Mouse (Mus musculus) olfactory bulb, adult 2 months (tissue): ENCODE data around the gene Zbtb44. TPM values are rescaled to one million over a fixed set of nuclear protein-coding genes. Genes with fewer than 3 reads are reported as not detected.

ENCODE experiments used
- H3K27ac ChIP-seq: fragments of 200-500 bp; 2 replicates; pipeline ENCODE4 v1.5.1; 2012; ENCODE audit warnings: low read depth, low read length; ENCODE audit not compliant: insufficient read depth
- H3K4me1 ChIP-seq: fragments of 200-500 bp; 2 replicates; pipeline ENCODE4 v1.6.1; 2012; ENCODE audit warnings: low read length; ENCODE audit not compliant: control insufficient read depth, insufficient read depth
- H3K4me3 ChIP-seq: fragments of 200-500 bp; 2 replicates; pipeline ENCODE4 v1.5.1; 2012; ENCODE audit warnings: mild to moderate bottlenecking, low read depth, low read length, moderate library complexity; ENCODE audit not compliant: insufficient read depth
- CTCF ChIP-seq: fragments of 200-500 bp; IDR thresholded peaks from 2 replicates; pipeline ENCODE4 v1.5.1; 2012; ENCODE audit warnings: low read depth, mild to moderate bottlenecking, low read length, moderate library complexity; ENCODE audit not compliant: insufficient read depth
- POLR2A ChIP-seq: fragments of 200-500 bp; IDR thresholded peaks from 2 replicates; pipeline ENCODE4 v1.6.1; 2012; ENCODE audit warnings: mild to moderate bottlenecking, low read depth, low read length, moderate library complexity; ENCODE audit not compliant: insufficient read depth
- WGBS: fragments of 180-500 bp; shearing (Covaris S2); methylation state at CpG from one replicate; pipeline ENCODE4 v1.1.7; 2018; 5-methylcytosine and 5-hydroxymethylcytosine counted together
- polyA plus RNA-seq: library from polyadenylated mRNA; stranded (reverse); fragments of >200 nt; gene quantifications from 2 replicates; pipeline ENCODE4 v1.2.4, GENCODE M21; 2012; ENCODE audit warnings: low replicate concordance; ENCODE audit not compliant: missing spikeins, insufficient read depth, insufficient read length

The Zbtb44 gene
- polyA plus RNA-seq: not detected in 2 replicates

GRCm38 (mm10) chr9:31030532-31031413 lies at the start of gene Zbtb44:
TSS of gene Zbtb44 (plus strand) at chr9:31030644.
- H3K27ac ChIP-seq: peak within 1 kb of the TSS; percentile 81
- WGBS: under 1% methylated on average over 75 of the region's 79 CpGs
- no peak for TF ChIP-seq CTCF
- H3K4me3 ChIP-seq: peak within 1 kb of the TSS; percentile 90
- H3K4me1 ChIP-seq: peaks cover 2% of the 10 kb centered on the region

DNA sequence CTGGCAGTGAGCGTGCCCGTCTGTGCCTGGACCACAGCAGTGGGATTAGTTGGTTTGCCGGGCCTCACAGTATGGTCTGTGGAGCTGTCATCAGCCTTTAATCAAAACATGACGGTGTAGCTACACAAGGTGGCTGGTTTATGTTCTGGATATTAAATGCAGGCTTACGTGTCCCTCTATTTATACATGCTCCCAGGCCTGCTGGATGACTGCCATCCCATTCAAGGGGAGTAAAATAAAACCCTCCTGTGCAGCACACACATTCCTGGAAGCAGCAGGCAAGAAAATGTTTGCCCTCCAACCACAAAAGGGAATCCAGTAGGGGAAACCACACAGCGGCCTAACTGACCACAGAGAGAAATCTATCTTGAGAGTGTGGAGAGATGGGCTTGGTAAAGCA lies 44.7 kb upstream of the Zbtb44 start:
- TF ChIP-seq POLR2A (no peak), CTCF (no peak)
- no peak overlapping the region for H3K4me3 ChIP-seq
- 72% methylated on average over 6 of the region's 6 CpGs for WGBS
- no peak overlapping the region for H3K27ac ChIP-seq
- no peaks in the 10 kb centered on the region for H3K4me1 ChIP-seq

DNA sequence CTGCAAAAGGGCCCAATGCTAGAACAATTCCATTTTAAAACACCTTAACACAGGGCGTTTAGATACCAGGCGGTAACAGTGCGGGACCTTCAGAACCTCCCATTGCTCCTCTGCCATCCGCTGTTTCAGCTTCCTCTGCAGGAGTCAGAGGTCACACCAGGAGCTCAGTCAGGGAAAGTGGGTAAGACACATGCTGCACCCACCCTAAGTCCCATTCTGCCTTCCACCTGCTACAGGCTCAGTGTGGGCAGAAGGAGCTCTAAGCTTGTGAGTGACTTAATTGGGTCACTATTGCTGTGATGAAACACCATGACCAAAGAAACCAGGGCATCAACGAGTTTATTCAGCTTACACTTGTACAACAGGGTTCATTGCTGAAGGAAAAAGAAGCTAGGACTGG lies 37.3 kb upstream of the Zbtb44 start:
- H3K27ac ChIP-seq: no peak overlapping the region
- no peak overlapping the region for H3K4me3 ChIP-seq
- no peak for TF ChIP-seq CTCF
- no peak for TF ChIP-seq POLR2A
- 81% methylated on average over 5 of the region's 5 CpGs for WGBS
- no peaks in the 10 kb centered on the region for H3K4me1 ChIP-seq

- TF ChIP-seq CTCF: no peak
- no peak for TF ChIP-seq POLR2A
- WGBS: 82% methylated on average over 12 of the region's 12 CpGs
- H3K4me3 ChIP-seq: no peak overlapping the region
These were observed 33.6 kb upstream of the Zbtb44 start for GRCm38 (mm10) chr9:30996590-30997562.

DNA sequence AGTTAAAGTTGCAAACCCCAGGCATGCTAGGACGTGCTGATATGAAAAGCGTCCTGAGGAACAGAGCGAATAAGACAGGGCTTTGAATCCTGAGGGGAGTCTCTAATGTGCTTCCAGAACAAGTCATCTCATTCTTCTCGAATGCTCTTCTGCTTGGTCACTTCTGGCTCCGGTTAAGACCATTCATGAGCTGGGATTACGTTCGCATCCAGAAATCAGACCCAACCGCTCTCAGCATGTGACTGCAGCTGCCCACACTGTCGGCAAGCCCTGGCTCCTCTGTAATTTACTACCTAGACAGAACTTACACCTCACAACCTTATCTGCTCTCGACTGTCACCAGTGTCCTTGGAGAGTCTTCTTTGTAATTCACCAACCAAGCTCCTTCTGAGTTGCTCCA lies 29.8 kb upstream of the Zbtb44 start:
- WGBS: 81% methylated on average over 10 of the region's 10 CpGs

More at GRCm38 (mm10) chr9:30996590-30997562, 33.6 kb upstream of the Zbtb44 start:
- H3K4me1 ChIP-seq: no peaks in the 10 kb centered on the region
- no peak overlapping the region for H3K27ac ChIP-seq

DNA sequence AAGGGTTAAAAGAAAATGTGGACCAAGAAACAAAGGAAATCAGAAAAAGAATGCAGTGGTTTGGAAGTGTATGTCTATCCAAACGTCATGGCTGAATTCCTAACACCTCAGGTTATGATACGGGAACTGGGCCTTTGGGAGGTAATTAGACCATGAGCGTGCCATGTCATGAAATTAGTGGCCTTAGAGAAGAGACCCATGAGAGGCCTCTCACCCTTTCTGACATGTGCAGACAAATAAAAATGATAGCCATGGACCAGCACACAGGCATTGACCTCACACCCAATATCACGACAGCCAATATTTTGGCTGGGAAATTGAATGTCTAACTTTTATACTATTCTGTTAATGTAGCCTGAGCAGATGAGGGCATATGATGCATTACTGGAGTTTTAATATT lies 27.9 kb upstream of the Zbtb44 start:
- Histone ChIP-seq H3K4me1 (no peaks in the 10 kb centered on the region), H3K27ac (no peak overlapping the region), H3K4me3 (no peak overlapping the region)
- 90% methylated on average over 4 of the region's 4 CpGs for WGBS
- TF ChIP-seq CTCF (no peak), POLR2A (no peak)

More for the DNA sequence above, 29.8 kb upstream of the Zbtb44 start:
- H3K4me3 ChIP-seq: no peak overlapping the region
- no peak for TF ChIP-seq POLR2A
- no peak for TF ChIP-seq CTCF
- H3K4me1 ChIP-seq: no peaks in the 10 kb centered on the region
- H3K27ac ChIP-seq: no peak overlapping the region

DNA sequence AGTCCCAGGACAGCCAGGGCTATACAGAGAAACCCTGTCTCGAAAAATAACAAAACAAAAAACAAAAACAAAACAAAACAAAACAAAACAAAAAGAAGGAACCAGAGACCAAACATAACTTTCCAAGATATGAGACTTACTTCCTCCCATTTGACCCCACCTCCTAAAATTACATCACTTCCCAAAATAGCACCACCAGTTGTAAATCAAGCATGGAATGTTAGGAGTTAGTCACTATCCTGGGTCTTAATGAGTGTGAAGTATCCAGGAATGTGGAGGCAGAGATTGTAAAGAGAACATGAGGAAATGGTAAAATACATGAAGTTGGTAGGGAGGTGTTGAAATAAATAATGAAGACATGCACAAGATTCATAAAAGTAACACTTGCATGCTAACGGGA lies 21.1 kb upstream of the Zbtb44 start:
- WGBS: 88% methylated on average over 2 of the region's 2 CpGs
- H3K27ac ChIP-seq: no peak overlapping the region
- TF ChIP-seq POLR2A (no peak), CTCF (no peak)

GRCm38 (mm10) chr9:31010040-31010439 lies 20.4 kb upstream of the Zbtb44 start:
- H3K4me1 ChIP-seq: no peaks in the 10 kb centered on the region
- 88% methylated on average over 3 of the region's 3 CpGs for WGBS
- H3K27ac ChIP-seq: no peak overlapping the region
- no peak overlapping the region for H3K4me3 ChIP-seq
- TF ChIP-seq POLR2A: no peak

More for the DNA sequence above, 21.1 kb upstream of the Zbtb44 start:
- Histone ChIP-seq H3K4me3 (no peak overlapping the region), H3K4me1 (no peaks in the 10 kb centered on the region)

GRCm38 (mm10) chr9:31010749-31011148 lies 19.7 kb upstream of the Zbtb44 start:
- no peak for TF ChIP-seq CTCF
- no peak for TF ChIP-seq POLR2A
- H3K4me1 ChIP-seq: no peaks in the 10 kb centered on the region
- H3K4me3 ChIP-seq: no peak overlapping the region
- H3K27ac ChIP-seq: no peak overlapping the region
- WGBS: 71% methylated on average over 3 of the region's 3 CpGs
